Mouse (Mus musculus) forebrain, embryonic 12.5 days (tissue): Measurements from ENCODE around the gene Gmds. TPM values are rescaled to one million over a fixed set of nuclear protein-coding genes. Genes with fewer than 3 reads are reported as not detected.

ENCODE experiments used
- ATAC-seq: fragments of 200-750 bp; cut with Nextera tagmentation; 2 replicates; pipeline ENCODE4 v1.8.0; 2017; ENCODE audit warnings: moderate TSS enrichment; ENCODE audit not compliant: low FRiP score
- H3K27ac ChIP-seq: fragments of 300-500 bp; sonication (generic); 2 replicates; pipeline ENCODE4 v1.5.1; 2016; ENCODE audit warnings: mild to moderate bottlenecking
- H3K27me3 ChIP-seq: fragments of 300-500 bp; sonication (generic); 2 replicates; pipeline ENCODE4 v1.6.1; 2016; ENCODE audit warnings: mild to moderate bottlenecking
- H3K36me3 ChIP-seq: fragments of 300-500 bp; sonication (generic); replicated peaks from 2 replicates; pipeline ENCODE4 v1.6.1; 2016; ENCODE audit warnings: mild to moderate bottlenecking
- H3K4me1 ChIP-seq: fragments of 300-500 bp; sonication (generic); 2 replicates; pipeline ENCODE4 v1.6.1; 2016
- H3K4me2 ChIP-seq: fragments of 300-500 bp; sonication (generic); 2 replicates; pipeline ENCODE4 v1.6.1; 2016; ENCODE audit warnings: mild to moderate bottlenecking, moderate library complexity
- H3K4me3 ChIP-seq: fragments of 300-500 bp; sonication (generic); replicated peaks from 2 replicates; pipeline ENCODE4 v1.5.1; 2016; ENCODE audit warnings: mild to moderate bottlenecking
- H3K9ac ChIP-seq: fragments of 300-500 bp; sonication (generic); 2 replicates; pipeline ENCODE4 v1.6.1; 2016; ENCODE audit warnings: mild to moderate bottlenecking
- H3K9me3 ChIP-seq: fragments of 300-500 bp; sonication (generic); 2 replicates; pipeline ENCODE4 v1.6.1; 2016
- WGBS: fragments of 180-500 bp; shearing (Covaris S2); methylation state at CpG from one replicate; pipeline ENCODE4 v1.1.7; 2016; 5-methylcytosine and 5-hydroxymethylcytosine counted together
- polyA plus RNA-seq: library from polyadenylated mRNA; unstranded; fragments of >200 nt; fragmentation: Nextera tagmentation; extraction: Ambion mirVana; gene quantifications from 2 replicates; pipeline ENCODE4 v1.2.1, GENCODE M21; 2016

Gmds gene
- polyA plus RNA-seq, 1 experiment from 2014 or later = 31.4 TPM

DNA sequence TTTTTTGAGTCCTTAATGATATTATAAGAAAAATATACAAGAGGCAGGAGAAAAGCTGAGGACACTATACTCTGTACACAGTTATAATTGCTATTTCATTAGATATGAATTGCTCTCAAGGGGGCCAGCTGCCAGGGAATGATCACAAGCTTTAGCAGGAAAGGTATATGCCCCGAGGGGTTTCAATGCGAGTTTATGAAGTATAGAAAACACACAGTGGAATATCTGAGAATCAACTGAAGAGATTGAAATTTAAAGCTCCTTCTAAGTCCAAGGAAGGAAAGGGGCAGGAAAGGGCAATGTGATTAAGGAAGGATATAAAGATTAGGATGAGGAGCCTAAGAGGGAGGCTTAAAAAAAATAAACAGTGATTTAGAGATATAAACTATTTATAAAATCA, 427.2 kb downstream of the Gmds start:
- no peak overlapping the region for H3K4me2 ChIP-seq
- no peak overlapping the region for H3K9ac ChIP-seq
- peaks cover 4% of the 10 kb centered on the region; the same call in 1 of the 2 replicates for H3K4me1 ChIP-seq
- H3K36me3 ChIP-seq = no peaks in the 10 kb centered on the region
- WGBS = 57% methylated on average over 2 of the region's 2 CpGs
- no peak for ATAC-seq
- H3K27ac ChIP-seq = no peak overlapping the region
- H3K27me3 ChIP-seq = no peaks in the 10 kb centered on the region
- H3K9me3 ChIP-seq = no peaks in the 10 kb centered on the region
- no peak overlapping the region for H3K4me3 ChIP-seq

DNA sequence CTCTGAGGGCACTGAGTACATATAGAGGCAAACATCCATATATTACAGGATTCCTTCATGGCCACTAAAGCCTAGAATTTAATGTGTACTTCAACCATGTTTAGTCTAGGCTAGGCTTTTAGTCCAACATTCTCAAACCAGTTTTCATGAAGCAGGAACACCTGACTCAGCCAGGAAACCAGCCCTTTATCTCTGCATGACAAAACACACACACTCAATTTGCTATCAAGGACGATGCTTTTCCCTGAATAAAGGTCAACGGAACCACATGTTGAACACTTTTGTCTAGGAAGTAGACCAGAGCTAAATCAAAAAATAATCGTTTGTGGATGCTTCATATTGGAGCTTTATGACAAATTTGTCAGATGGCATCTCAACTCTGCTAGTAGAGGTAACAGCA, 429.5 kb downstream of the Gmds start:
- Histone ChIP-seq H3K9me3 (no peaks in the 10 kb centered on the region), H3K4me3 (no peak overlapping the region), H3K4me1 (peaks cover 4% of the 10 kb centered on the region; the same call in 1 of the 2 replicates), H3K36me3 (no peaks in the 10 kb centered on the region), H3K4me2 (no peak overlapping the region), H3K27me3 (no peaks in the 10 kb centered on the region), H3K9ac (no peak overlapping the region), H3K27ac (no peak overlapping the region)
- WGBS = 90% methylated on average over 3 of the region's 3 CpGs
- ATAC-seq = no peak

DNA sequence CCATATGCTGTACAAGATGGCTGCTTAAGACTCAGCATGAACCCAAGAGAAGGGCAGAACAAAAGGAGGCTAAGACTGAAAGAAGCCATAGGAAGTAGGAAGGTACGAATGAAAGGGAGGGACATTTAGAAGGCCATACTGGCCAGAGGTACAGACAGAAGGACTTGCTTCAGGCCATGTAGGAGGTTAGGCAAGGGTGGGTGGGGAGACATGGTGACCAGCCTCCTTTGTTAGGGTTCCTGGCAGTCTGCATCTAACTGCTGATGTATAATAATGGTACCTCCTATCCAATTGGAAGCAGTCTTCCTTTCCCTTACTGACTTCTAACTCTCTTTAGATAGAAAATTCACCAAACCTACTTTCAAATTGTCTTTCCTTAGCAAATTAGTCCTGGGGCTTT, 432.0 kb downstream of the Gmds start:
- Histone ChIP-seq H3K4me3 (no peak overlapping the region), H3K27ac (no peak overlapping the region), H3K4me1 (no peaks in the 10 kb centered on the region), H3K27me3 (no peaks in the 10 kb centered on the region), H3K9ac (no peak overlapping the region), H3K36me3 (no peaks in the 10 kb centered on the region), H3K4me2 (no peak overlapping the region), H3K9me3 (no peaks in the 10 kb centered on the region)
- ATAC-seq = no peak
- 65% methylated on average over 1 of the region's 1 CpGs for WGBS

DNA sequence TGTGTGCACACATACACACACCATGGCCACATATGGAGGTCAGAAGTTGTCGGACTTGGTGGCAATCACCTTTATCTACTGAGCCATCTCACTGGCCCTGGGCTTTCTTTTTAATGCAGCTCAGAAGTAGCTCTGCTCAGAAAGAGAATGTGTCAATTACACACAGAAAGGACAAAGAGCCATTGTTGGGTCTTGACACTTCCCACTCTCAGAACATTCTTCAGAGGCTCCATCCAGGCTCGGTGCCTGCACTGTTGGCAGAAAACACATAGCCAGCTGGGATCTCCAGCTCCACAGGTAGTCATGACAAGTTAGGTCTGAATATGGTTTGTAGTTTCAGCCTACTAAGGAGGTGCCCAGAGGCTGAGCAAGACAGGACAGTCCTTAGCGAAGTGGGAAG, 438.3 kb downstream of the Gmds start:
- H3K27me3 ChIP-seq = no peaks in the 10 kb centered on the region
- H3K4me3 ChIP-seq = no peak overlapping the region
- H3K9ac ChIP-seq = no peak overlapping the region
- H3K27ac ChIP-seq = no peak overlapping the region
- H3K4me1 ChIP-seq = no peaks in the 10 kb centered on the region
- no peak overlapping the region for H3K4me2 ChIP-seq
- no peaks in the 10 kb centered on the region for H3K36me3 ChIP-seq
- ATAC-seq = no peak
- no peaks in the 10 kb centered on the region for H3K9me3 ChIP-seq
- WGBS = 64% methylated on average over 3 of the region's 3 CpGs

DNA sequence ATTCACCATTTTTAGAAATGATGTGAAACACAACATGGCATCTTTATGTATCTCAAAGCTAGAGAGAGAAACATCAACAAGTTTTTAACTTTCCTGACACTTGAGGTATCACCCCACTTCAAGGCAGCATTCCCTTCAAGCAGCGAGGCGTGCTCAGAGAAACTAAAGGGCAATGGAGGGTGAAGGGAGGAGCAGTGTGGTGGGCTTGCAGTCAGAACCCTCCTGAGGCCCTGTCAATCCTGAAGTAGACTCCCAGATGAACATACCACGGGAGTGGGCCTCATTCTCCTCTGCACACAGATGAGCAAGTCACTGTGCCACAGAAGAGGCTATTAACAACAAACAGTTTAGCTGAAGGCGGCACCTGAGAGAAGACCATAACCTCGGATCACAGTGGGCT, 439.1 kb downstream of the Gmds start:
- WGBS = 82% methylated on average over 5 of the region's 5 CpGs

DNA sequence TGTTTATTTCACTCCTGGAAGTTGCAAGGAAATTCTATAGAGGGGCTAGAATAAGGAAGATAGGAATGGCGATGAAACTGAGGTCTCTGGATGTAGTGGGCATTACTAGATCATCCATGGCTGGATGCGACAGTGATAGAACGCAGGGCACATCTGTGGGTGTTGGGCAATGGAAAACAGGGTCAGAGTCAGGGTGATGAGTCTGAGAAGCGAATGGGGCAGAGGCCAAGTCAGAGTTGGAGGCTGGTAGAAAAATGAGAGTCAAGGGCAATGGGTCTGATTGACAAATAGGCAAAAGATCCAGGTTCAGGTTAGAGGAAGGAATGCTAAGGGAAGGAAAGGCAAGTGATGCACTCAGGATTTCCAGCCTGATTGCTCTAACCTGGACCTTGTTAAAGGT, 441.0 kb downstream of the Gmds start:
- no peak overlapping the region for H3K27ac ChIP-seq

More for the DNA sequence above, 439.1 kb downstream of the Gmds start:
- Histone ChIP-seq H3K27me3 (no peaks in the 10 kb centered on the region), H3K4me2 (no peak overlapping the region), H3K36me3 (no peaks in the 10 kb centered on the region), H3K9ac (no peak overlapping the region), H3K4me3 (no peak overlapping the region), H3K9me3 (no peaks in the 10 kb centered on the region), H3K27ac (no peak overlapping the region), H3K4me1 (no peaks in the 10 kb centered on the region)
- no peak for ATAC-seq

DNA sequence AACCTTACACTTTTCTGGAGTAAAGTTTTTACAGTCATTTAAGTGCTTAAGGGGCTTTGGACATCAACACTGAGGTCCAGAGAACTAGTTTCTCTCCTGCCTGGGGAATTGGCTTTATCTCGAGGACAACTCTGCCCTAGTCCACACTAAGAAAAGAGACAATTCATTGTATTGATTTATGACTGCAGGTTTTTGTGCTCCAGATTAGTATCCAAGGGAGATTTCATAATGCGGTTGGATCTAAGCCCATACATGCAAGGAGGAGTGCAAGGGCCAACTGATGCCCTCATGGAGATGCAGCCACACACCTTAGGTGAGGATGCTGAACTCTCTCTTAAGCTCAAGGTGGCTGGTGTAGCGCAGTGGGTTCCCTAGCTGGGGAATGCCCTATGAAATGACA, 444.0 kb downstream of the Gmds start:
- Histone ChIP-seq H3K27me3 (no peaks in the 10 kb centered on the region), H3K9ac (no peak overlapping the region), H3K4me2 (no peak overlapping the region), H3K4me1 (no peaks in the 10 kb centered on the region), H3K27ac (no peak overlapping the region), H3K4me3 (no peak overlapping the region), H3K36me3 (no peaks in the 10 kb centered on the region), H3K9me3 (no peaks in the 10 kb centered on the region)
- 80% methylated on average over 3 of the region's 3 CpGs for WGBS
- no peak for ATAC-seq

More for the DNA sequence above, 441.0 kb downstream of the Gmds start:
- WGBS = 91% methylated on average over 4 of the region's 4 CpGs
- H3K27me3 ChIP-seq = no peaks in the 10 kb centered on the region
- no peak overlapping the region for H3K9ac ChIP-seq
- H3K9me3 ChIP-seq = no peaks in the 10 kb centered on the region
- no peak for ATAC-seq
- H3K4me3 ChIP-seq = no peak overlapping the region
- no peaks in the 10 kb centered on the region for H3K36me3 ChIP-seq
- no peak overlapping the region for H3K4me2 ChIP-seq
- H3K4me1 ChIP-seq = no peaks in the 10 kb centered on the region

DNA sequence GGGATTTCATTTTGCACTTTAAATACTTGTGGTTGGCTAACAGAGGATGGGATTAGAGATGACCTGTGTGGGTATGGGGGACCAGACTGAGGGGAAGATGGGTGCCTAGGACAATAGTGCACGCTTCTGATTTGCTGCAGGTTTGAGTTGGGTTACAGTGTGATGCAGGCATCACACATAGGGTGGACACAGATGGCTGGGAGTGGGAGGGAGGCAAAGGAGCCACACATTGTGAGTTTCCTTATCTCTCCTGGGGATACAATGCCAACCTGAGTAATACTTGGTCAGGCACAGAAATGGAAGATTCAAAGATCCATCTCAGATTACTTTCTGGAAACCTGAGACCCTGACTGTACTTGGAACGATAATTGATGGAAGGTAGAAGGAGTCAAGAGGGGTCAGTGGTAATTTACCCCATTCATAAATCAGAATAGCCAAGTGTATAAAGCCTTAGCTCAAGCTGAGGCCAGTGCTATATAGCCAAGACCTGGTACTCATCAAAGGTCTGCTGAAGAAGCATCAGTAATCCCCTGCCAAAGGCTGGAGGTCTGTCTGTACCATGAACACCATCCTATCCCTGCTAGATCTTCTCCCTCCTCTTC, 445.5 kb downstream of the Gmds start:
- Histone ChIP-seq H3K4me2 (no peak overlapping the region), H3K9ac (no peak overlapping the region), H3K9me3 (no peaks in the 10 kb centered on the region), H3K27ac (no peak overlapping the region), H3K36me3 (no peaks in the 10 kb centered on the region), H3K27me3 (no peaks in the 10 kb centered on the region), H3K4me1 (no peaks in the 10 kb centered on the region), H3K4me3 (no peak overlapping the region)
- ATAC-seq = no peak
- 75% methylated on average over 2 of the region's 2 CpGs for WGBS

DNA sequence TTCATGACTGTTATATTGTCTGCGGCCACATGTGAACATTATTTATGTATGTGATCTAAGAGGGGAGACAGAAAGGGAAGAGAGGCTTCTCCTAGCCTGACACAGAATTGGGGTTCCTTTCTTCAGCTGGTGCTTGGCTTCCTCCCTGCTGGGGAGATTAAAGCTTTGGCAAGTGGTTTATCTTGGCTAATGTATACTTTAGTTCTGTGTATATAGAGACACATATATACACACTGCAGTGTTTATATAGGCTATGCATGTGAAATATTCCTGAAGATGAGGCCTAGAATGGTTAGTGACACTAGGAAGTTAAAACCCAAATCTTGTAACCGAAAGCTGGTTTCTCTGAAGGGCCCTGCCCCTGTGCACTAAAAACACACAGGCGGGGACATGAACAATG, 450.0 kb downstream of the Gmds start:
- no peak for ATAC-seq
- no peak overlapping the region for H3K4me3 ChIP-seq
- H3K9me3 ChIP-seq = no peaks in the 10 kb centered on the region
- no peak overlapping the region for H3K27ac ChIP-seq
- H3K9ac ChIP-seq = no peak overlapping the region
- no peaks in the 10 kb centered on the region for H3K4me1 ChIP-seq
- no peak overlapping the region for H3K4me2 ChIP-seq
- WGBS = 90% methylated on average over 3 of the region's 3 CpGs
- H3K27me3 ChIP-seq = no peaks in the 10 kb centered on the region
- no peaks in the 10 kb centered on the region for H3K36me3 ChIP-seq

DNA sequence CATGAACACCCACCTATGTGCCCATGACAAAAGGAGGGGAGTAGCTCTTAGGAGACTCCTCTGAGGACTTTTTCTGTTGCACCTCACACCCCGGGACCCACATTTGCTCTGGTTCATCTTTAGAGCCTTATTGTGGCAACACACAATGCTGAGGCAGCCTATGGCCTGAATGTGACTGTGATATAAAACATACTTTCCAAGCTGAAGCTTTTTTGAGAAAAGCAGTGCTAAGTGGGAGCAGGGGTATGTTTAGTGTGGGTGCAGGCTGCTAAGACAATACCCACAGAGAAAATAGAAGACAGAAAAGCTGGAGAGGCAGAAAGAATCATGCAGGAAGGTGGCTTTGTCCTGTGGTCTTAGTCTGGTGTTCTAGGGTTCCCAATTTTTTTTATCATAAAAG, 452.8 kb downstream of the Gmds start:
- Histone ChIP-seq H3K4me1 (no peaks in the 10 kb centered on the region), H3K4me2 (no peak overlapping the region), H3K9ac (no peak overlapping the region), H3K4me3 (no peak overlapping the region), H3K27me3 (no peaks in the 10 kb centered on the region), H3K9me3 (no peaks in the 10 kb centered on the region), H3K27ac (no peak overlapping the region), H3K36me3 (no peaks in the 10 kb centered on the region)
- 93% methylated on average over 1 of the region's 1 CpGs for WGBS
- no peak for ATAC-seq

DNA sequence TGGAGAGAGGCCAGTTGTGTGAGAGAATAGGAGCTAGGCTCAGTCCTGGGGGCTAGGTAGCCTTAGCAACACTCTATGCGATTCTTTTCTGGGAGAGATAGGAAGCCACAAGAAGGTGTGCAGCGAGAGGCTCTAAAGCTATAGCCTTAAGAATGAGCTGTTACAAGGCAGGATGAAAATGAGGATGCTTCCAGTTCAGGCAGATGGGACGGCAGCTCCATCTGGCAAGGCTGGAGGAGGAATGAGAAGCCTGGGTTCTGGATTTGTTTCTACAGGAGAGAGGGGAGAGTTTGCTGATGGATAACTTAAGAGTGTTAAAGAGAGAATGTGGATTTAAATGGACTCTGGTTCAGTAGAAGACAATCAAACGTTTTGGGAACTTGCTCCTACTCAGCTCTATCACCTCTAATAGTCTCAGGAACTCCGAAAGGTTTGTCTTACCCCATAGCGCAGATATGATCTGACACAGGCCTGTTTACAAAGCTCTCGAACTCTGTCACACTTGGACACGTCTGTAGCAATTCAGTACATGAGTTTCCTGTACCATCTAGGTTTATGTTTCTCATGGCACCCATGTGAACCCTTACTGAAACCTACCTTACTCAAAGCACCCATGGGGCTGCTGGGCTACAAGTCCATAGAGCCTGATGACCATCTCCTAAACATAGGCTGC, 459.6 kb downstream of the Gmds start:
- Histone ChIP-seq H3K27ac (no peak overlapping the region), H3K4me2 (no peak overlapping the region), H3K4me3 (no peak overlapping the region), H3K9ac (no peak overlapping the region), H3K27me3 (no peaks in the 10 kb centered on the region), H3K36me3 (no peaks in the 10 kb centered on the region), H3K4me1 (no peaks in the 10 kb centered on the region), H3K9me3 (no peaks in the 10 kb centered on the region)
- no peak for ATAC-seq
- 85% methylated on average over 8 of the region's 8 CpGs for whole genome bisulfite sequencing

DNA sequence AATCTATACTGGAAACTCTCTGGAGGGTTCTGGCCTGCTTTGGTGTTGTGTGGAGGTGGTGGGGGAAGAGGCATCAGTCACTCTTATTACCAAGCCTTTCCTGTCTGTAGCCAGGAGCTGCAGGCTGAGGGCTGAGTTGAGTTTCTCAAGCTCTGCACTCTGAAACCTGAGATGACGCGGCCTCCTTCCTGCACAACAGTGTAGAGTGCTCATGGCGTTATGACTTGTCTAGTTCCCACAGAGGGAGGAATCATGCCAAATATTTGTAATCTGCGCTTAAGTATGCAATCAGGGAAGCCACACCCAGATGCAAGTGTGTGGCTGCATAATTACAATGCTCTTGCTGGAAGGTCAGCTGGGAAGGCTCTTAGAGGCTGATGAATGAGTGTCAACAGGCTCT, 461.5 kb downstream of the Gmds start:
- no peak overlapping the region for H3K4me3 ChIP-seq
- H3K27me3 ChIP-seq = no peaks in the 10 kb centered on the region
- no peaks in the 10 kb centered on the region for H3K36me3 ChIP-seq
- no peak for ATAC-seq
- H3K27ac ChIP-seq = no peak overlapping the region
- no peaks in the 10 kb centered on the region for H3K9me3 ChIP-seq
- no peak overlapping the region for H3K9ac ChIP-seq
- H3K4me2 ChIP-seq = no peak overlapping the region
- 75% methylated on average over 4 of the region's 4 CpGs for WGBS
- no peaks in the 10 kb centered on the region for H3K4me1 ChIP-seq

DNA sequence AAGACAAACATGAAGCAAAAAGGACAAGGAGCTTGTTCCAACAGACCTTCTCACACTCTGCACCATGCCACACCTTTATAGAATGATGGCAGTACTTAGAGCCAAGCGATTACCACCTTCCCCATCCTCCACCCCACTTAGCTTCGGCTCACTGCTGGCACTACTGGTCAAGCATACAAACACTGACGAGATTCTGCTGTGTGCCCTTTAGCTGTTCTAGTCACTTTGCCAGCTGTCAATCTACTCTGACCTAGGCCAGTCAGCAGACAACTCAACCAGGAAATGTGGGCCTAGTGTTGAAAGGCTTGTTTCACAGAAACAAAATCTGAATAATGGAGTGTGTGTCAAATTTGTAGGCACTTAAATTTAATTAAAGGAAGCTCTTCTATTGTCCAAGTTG, 464.1 kb downstream of the Gmds start:
- WGBS = 58% methylated on average over 3 of the region's 3 CpGs
- H3K4me3 ChIP-seq = no peak overlapping the region
- no peaks in the 10 kb centered on the region for H3K4me1 ChIP-seq
- no peak for ATAC-seq
- H3K9ac ChIP-seq = no peak overlapping the region
- no peaks in the 10 kb centered on the region for H3K36me3 ChIP-seq
- no peak overlapping the region for H3K27ac ChIP-seq
- H3K4me2 ChIP-seq = no peak overlapping the region
- H3K27me3 ChIP-seq = no peaks in the 10 kb centered on the region
- H3K9me3 ChIP-seq = no peaks in the 10 kb centered on the region
